Mouse (Mus musculus): ENCODE data around the gene Rassf3.

- TF ChIP-seq CTCF (IDR thresholded peaks at IDR 0.05; ENCODE audit: extremely low read depth, insufficient read depth, insufficient read length, insufficient replicate concordance) (no peak), POLR2A (IDR thresholded peaks at IDR 0.05; ENCODE audit: low read depth, low read length) (no peak)
These were observed 99.4 kb downstream of the Rassf3 start for GRCm38 (mm10) chr10:121376530-121377271.
